Mouse (Mus musculus): Measurements from ENCODE around the gene Frmd4a. TPM values are rescaled to one million over a fixed set of nuclear protein-coding genes. Genes with fewer than 3 reads are reported as not detected.

Frmd4a gene
- total RNA-seq, 1 experiment, result 9.3 TPM

GRCm38 (mm10) chr2:4436361-4437231 lies 419.1 kb downstream of the Frmd4a start:
- no peaks in the 10 kb centered on the region for H3K36me3 ChIP-seq (ENCODE audit: control insufficient read depth, insufficient read depth, low read length, poor library complexity, severe bottlenecking)
- H3K9ac ChIP-seq (ENCODE audit: insufficient read depth, low read depth, low read length, poor library complexity, severe bottlenecking), result no peak overlapping the region
- no peak overlapping the region for H3K4me3 ChIP-seq (ENCODE audit: insufficient read depth in 1 of 2, low read depth in 1 of 2, low read length in 2 of 2, poor library complexity in 1 of 2, severe bottlenecking in 1 of 2)
- DNase-seq (ENCODE audit: low read depth, low spot score), result no peak
- H3K27ac ChIP-seq (ENCODE audit: insufficient read depth, low read depth, low read length, poor library complexity, severe bottlenecking), result no peak overlapping the region
- no peak for TF ChIP-seq MAFK (IDR thresholded peaks at IDR 0.05; ENCODE audit: insufficient read depth, low read depth, low read length)
- TF ChIP-seq HCFC1 (IDR thresholded peaks at IDR 0.05; ENCODE audit: borderline replicate concordance, insufficient read depth, low read length), result no peak
- TF ChIP-seq ZC3H11A (IDR thresholded peaks at IDR 0.05; ENCODE audit: borderline replicate concordance, low read depth, low read length), result no peak
- no peak for TF ChIP-seq CHD2 (IDR thresholded peaks at IDR 0.05; ENCODE audit: low read depth, low read length)
- no peak for TF ChIP-seq ZNF384 (IDR thresholded peaks at IDR 0.05; ENCODE audit: low read depth, low read length)
- in situ Hi-C loops (cut with MboI; ENCODE audit: low sequenced_read_pairs in 2 of 2, unreplicated experiment in 2 of 2), result no loop called here
- H3K4me1 ChIP-seq (ENCODE audit: control insufficient read depth in 2 of 2, insufficient read depth in 2 of 2, low read length in 2 of 2, poor library complexity in 1 of 2), result no peaks in the 10 kb centered on the region
- H3K9me3 ChIP-seq (ENCODE audit: control insufficient read depth, insufficient read depth, low read depth, low read length), result no peaks in the 10 kb centered on the region

GRCm38 (mm10) chr2:4438739-4439138 lies 421.2 kb downstream of the Frmd4a start:
- no peaks in the 10 kb centered on the region for H3K9me3 ChIP-seq (ENCODE audit: control insufficient read depth, insufficient read depth, low read depth, low read length)
- in situ Hi-C loops (cut with MboI; ENCODE audit: low sequenced_read_pairs in 2 of 2, unreplicated experiment in 2 of 2), result no loop called here
- H3K4me3 ChIP-seq (ENCODE audit: insufficient read depth in 1 of 2, low read depth in 1 of 2, low read length in 2 of 2, poor library complexity in 1 of 2, severe bottlenecking in 1 of 2), result no peak overlapping the region
- H3K9ac ChIP-seq (ENCODE audit: insufficient read depth, low read depth, low read length, poor library complexity, severe bottlenecking), result no peak overlapping the region
- no peaks in the 10 kb centered on the region for H3K4me1 ChIP-seq (ENCODE audit: control insufficient read depth in 2 of 2, insufficient read depth in 2 of 2, low read length in 2 of 2, poor library complexity in 1 of 2)
- DNase-seq (ENCODE audit: low read depth, low spot score), result no peak
- H3K27ac ChIP-seq (ENCODE audit: insufficient read depth, low read depth, low read length, poor library complexity, severe bottlenecking), result no peak overlapping the region
- TF ChIP-seq ZC3H11A (IDR thresholded peaks at IDR 0.05; ENCODE audit: borderline replicate concordance, low read depth, low read length), result no peak
- H3K36me3 ChIP-seq (ENCODE audit: control insufficient read depth, insufficient read depth, low read length, poor library complexity, severe bottlenecking), result no peaks in the 10 kb centered on the region

DNA sequence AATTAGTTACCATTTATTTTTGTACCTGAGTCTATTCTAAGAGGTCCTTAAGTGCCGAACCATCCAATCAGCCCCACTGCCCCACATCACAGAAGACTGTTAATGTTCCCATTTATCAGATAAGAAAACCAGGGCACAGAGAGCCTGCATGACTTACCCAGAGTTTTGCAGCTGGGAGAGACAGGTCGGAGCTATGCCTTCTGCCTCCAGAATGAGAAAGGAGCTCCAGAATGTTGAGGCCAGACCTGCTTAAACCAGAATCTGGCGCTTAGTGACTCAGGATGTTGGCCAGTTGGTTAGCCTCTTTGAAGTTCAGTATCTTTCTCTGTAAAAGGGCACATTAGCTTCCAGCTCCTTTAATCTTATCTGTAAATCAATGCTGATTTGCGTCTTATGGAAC lies 422.4 kb downstream of the Frmd4a start:
- in situ Hi-C loops (cut with MboI; ENCODE audit: low sequenced_read_pairs in 2 of 2, unreplicated experiment in 2 of 2), result no loop called here
- no peak overlapping the region for H3K27ac ChIP-seq (ENCODE audit: insufficient read depth, low read depth, low read length, poor library complexity, severe bottlenecking)
- H3K9me3 ChIP-seq (ENCODE audit: control insufficient read depth, insufficient read depth, low read depth, low read length), result no peaks in the 10 kb centered on the region
- no peak overlapping the region for H3K9ac ChIP-seq (ENCODE audit: insufficient read depth, low read depth, low read length, poor library complexity, severe bottlenecking)
- TF ChIP-seq ZC3H11A (IDR thresholded peaks at IDR 0.05; ENCODE audit: borderline replicate concordance, low read depth, low read length) (no peak), ZNF384 (IDR thresholded peaks at IDR 0.05; ENCODE audit: low read depth, low read length) (no peak), MAFK (IDR thresholded peaks at IDR 0.05; ENCODE audit: insufficient read depth, low read depth, low read length) (no peak), CHD2 (IDR thresholded peaks at IDR 0.05; ENCODE audit: low read depth, low read length) (no peak), HCFC1 (IDR thresholded peaks at IDR 0.05; ENCODE audit: borderline replicate concordance, insufficient read depth, low read length) (no peak)
- H3K4me1 ChIP-seq (ENCODE audit: control insufficient read depth in 2 of 2, insufficient read depth in 2 of 2, low read length in 2 of 2, poor library complexity in 1 of 2), result no peaks in the 10 kb centered on the region
- no peak overlapping the region for H3K4me3 ChIP-seq (ENCODE audit: insufficient read depth in 1 of 2, low read depth in 1 of 2, low read length in 2 of 2, poor library complexity in 1 of 2, severe bottlenecking in 1 of 2)
- DNase-seq (ENCODE audit: low read depth, low spot score), result no peak
- no peaks in the 10 kb centered on the region for H3K36me3 ChIP-seq (ENCODE audit: control insufficient read depth, insufficient read depth, low read length, poor library complexity, severe bottlenecking)

GRCm38 (mm10) chr2:4441840-4442239 lies 424.3 kb downstream of the Frmd4a start:
- Histone ChIP-seq H3K36me3 (ENCODE audit: control insufficient read depth, insufficient read depth, low read length, poor library complexity, severe bottlenecking) (no peaks in the 10 kb centered on the region), H3K4me1 (ENCODE audit: control insufficient read depth in 2 of 2, insufficient read depth in 2 of 2, low read length in 2 of 2, poor library complexity in 1 of 2) (no peaks in the 10 kb centered on the region), H3K4me3 (ENCODE audit: insufficient read depth in 1 of 2, low read depth in 1 of 2, low read length in 2 of 2, poor library complexity in 1 of 2, severe bottlenecking in 1 of 2) (no peak overlapping the region), H3K27ac (ENCODE audit: insufficient read depth, low read depth, low read length, poor library complexity, severe bottlenecking) (no peak overlapping the region), H3K9me3 (ENCODE audit: control insufficient read depth, insufficient read depth, low read depth, low read length) (no peaks in the 10 kb centered on the region), H3K9ac (ENCODE audit: insufficient read depth, low read depth, low read length, poor library complexity, severe bottlenecking) (no peak overlapping the region)
- TF ChIP-seq ZC3H11A (IDR thresholded peaks at IDR 0.05; ENCODE audit: borderline replicate concordance, low read depth, low read length), result no peak
- TF ChIP-seq MAFK (IDR thresholded peaks at IDR 0.05; ENCODE audit: insufficient read depth, low read depth, low read length), result no peak
- TF ChIP-seq ZNF384 (IDR thresholded peaks at IDR 0.05; ENCODE audit: low read depth, low read length), result no peak
- TF ChIP-seq HCFC1 (IDR thresholded peaks at IDR 0.05; ENCODE audit: borderline replicate concordance, insufficient read depth, low read length), result no peak
- TF ChIP-seq CHD2 (IDR thresholded peaks at IDR 0.05; ENCODE audit: low read depth, low read length), result no peak
- no peak for DNase-seq (ENCODE audit: low read depth, low spot score)
- in situ Hi-C loops (cut with MboI; ENCODE audit: low sequenced_read_pairs in 2 of 2, unreplicated experiment in 2 of 2), result no loop called here

All from ES-E14 (cell line).